Mouse (Mus musculus) embryonic facial prominence, embryonic 15.5 days (tissue): ENCODE measurements around the gene Tsga10ip. TPM values are rescaled to one million over a fixed set of nuclear protein-coding genes. Genes with fewer than 3 reads are reported as not detected.
A peak's percentile ranks its signal among the peaks of the same experiment; 100 is the strongest.

Source experiments
- ATAC-seq: fragments of 200-750 bp; cut with Nextera tagmentation; 2 replicates; pipeline ENCODE4 v1.8.0; 2017; ENCODE audit warnings: low read depth, moderate TSS enrichment; ENCODE audit not compliant: insufficient number of reproducible peaks, low FRiP score, low TSS enrichment
- H3K27ac ChIP-seq: fragments of 300-500 bp; sonication (generic); replicated peaks from 2 replicates; pipeline ENCODE4 v1.5.1; 2015; ENCODE audit warnings: mild to moderate bottlenecking, inconsistent platforms
- H3K27me3 ChIP-seq: fragments of 300-500 bp; sonication (generic); 2 replicates; pipeline ENCODE4 v1.6.1; 2015; ENCODE audit warnings: inconsistent platforms
- H3K36me3 ChIP-seq: fragments of 300-500 bp; sonication (generic); 2 replicates; pipeline ENCODE4 v1.6.1; 2015; ENCODE audit warnings: mild to moderate bottlenecking, inconsistent platforms
- H3K4me1 ChIP-seq: fragments of 300-500 bp; sonication (generic); 2 replicates; pipeline ENCODE4 v1.6.1; 2015; ENCODE audit warnings: inconsistent platforms
- H3K4me2 ChIP-seq: fragments of 300-500 bp; sonication (generic); replicated peaks from 2 replicates; pipeline ENCODE4 v1.6.1; 2015; ENCODE audit warnings: mild to moderate bottlenecking, inconsistent platforms
- H3K4me3 ChIP-seq: fragments of 300-500 bp; sonication (generic); replicated peaks from 2 replicates; pipeline ENCODE4 v1.5.1; 2015; ENCODE audit warnings: mild to moderate bottlenecking, inconsistent platforms
- H3K9ac ChIP-seq: fragments of 300-500 bp; sonication (generic); 2 replicates; pipeline ENCODE4 v1.6.1; 2015; ENCODE audit warnings: inconsistent platforms
- H3K9me3 ChIP-seq: fragments of 300-500 bp; sonication (generic); replicated peaks from 2 replicates; pipeline ENCODE4 v1.6.1; 2016; ENCODE audit warnings: inconsistent platforms
- WGBS: fragments of 180-500 bp; shearing (Covaris S2); methylation state at CpG from one replicate; pipeline ENCODE4 v1.1.7; 2015; 5-methylcytosine and 5-hydroxymethylcytosine counted together
- polyA plus RNA-seq: library from polyadenylated mRNA; unstranded; fragments of >200 nt; fragmentation: Nextera tagmentation; extraction: Ambion mirVana; gene quantifications from 2 replicates; pipeline ENCODE4 v1.2.1, GENCODE M21; 2015

The Tsga10ip gene
- polyA plus RNA-seq, 1 experiment from 2014 or later: 0.72 TPM

DNA sequence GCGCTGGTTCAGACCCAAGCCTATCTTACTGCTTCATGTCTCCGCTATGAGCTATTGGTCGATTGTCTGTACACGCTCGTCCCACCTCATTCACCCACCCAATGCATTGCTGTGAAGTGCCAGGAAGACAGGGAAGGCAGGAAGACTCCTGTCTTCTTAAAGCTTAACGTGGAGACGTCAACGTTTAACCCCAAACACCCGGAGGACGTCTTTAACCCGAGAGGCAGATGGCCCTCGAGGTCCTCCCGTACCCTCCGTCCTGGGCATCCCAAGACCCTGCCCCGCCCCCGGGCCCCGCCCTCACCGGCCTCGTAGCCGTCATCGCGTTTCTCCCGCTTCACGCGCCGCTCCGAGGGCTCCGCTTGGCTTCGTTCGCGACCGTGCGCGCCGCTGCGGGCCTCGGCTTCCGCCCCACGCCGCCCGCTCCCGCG lies 14.3 kb downstream of the Tsga10ip start:
- Histone ChIP-seq H3K9me3 (no peaks in the 10 kb centered on the region), H3K36me3 (peaks cover 27% of the 10 kb centered on the region), H3K4me2 (peak overlapping the region; percentile 86), H3K4me1 (peaks cover 43% of the 10 kb centered on the region), H3K27me3 (no peaks in the 10 kb centered on the region), H3K27ac (peak overlapping the region; percentile 90), H3K4me3 (peak overlapping the region; percentile 100), H3K9ac (peak overlapping the region; percentile 96)
- WGBS: 0% methylated on average over 40 of the region's 43 CpGs
- no peak; the same call in 1 of the 2 replicates for ATAC-seq

DNA sequence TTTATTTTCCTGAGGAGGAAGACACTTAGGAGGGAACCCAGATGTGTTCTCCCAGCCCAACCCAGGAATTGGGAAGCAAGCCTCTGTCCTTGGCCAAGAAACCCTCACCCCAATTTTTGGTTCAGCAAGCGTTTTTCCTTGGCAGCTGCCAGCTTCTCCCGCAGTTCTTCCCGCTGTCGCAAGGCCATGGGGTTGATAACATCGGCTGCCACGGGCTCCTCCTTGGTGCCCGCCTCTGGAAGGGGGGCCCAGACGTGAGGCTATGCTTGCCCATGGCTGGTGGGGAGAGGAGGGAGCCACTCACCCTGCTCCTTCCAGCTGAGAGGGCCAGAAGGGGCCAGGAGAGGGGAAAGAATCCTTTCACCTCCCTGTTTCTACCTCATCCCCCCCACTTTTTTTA lies 17.6 kb downstream of the Tsga10ip start:
- Histone ChIP-seq H3K4me3 (no peak overlapping the region), H3K36me3 (peaks cover 60% of the 10 kb centered on the region), H3K4me2 (no peak overlapping the region), H3K4me1 (peaks cover 23% of the 10 kb centered on the region), H3K27ac (no peak overlapping the region), H3K27me3 (no peaks in the 10 kb centered on the region), H3K9ac (no peak overlapping the region), H3K9me3 (no peaks in the 10 kb centered on the region)
- WGBS: 85% methylated on average over 8 of the region's 8 CpGs
- no peak for ATAC-seq

GRCm38 (mm10) chr19:5383326-5383725 lies 19.0 kb downstream of the Tsga10ip start:
- WGBS: 94% methylated on average over 12 of the region's 12 CpGs
- Histone ChIP-seq H3K27me3 (no peaks in the 10 kb centered on the region), H3K4me2 (no peak overlapping the region), H3K27ac (no peak overlapping the region), H3K4me3 (no peak overlapping the region), H3K4me1 (peaks cover 16% of the 10 kb centered on the region), H3K9me3 (no peaks in the 10 kb centered on the region), H3K36me3 (peaks cover 74% of the 10 kb centered on the region), H3K9ac (no peak overlapping the region)
- ATAC-seq: no peak

DNA sequence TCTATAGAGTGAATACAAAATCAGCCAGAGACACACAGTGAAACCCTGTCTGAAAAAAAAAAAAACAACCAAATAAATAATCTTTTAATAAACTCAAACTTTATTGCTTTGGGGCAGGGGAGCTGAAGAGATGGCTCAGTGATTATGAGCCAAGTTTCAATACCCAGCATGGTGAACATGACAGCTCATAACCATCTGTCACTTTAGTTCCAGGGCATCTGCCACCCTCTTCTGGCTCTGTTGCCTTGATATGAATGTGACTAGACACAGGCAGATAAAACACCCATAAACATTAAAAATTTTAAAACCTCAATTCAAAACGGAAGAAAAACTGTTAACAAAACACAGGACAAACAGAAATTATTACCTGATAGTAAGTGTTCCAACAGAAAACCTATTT lies 24.9 kb downstream of the Tsga10ip start:
- Histone ChIP-seq H3K27me3 (no peaks in the 10 kb centered on the region), H3K4me2 (no peak overlapping the region), H3K4me1 (no peaks in the 10 kb centered on the region), H3K36me3 (peaks cover 66% of the 10 kb centered on the region), H3K4me3 (no peak overlapping the region), H3K9ac (no peak overlapping the region), H3K9me3 (no peaks in the 10 kb centered on the region), H3K27ac (no peak overlapping the region)
- no peak for ATAC-seq
- 86% methylated on average over 1 of the region's 1 CpGs for WGBS

DNA sequence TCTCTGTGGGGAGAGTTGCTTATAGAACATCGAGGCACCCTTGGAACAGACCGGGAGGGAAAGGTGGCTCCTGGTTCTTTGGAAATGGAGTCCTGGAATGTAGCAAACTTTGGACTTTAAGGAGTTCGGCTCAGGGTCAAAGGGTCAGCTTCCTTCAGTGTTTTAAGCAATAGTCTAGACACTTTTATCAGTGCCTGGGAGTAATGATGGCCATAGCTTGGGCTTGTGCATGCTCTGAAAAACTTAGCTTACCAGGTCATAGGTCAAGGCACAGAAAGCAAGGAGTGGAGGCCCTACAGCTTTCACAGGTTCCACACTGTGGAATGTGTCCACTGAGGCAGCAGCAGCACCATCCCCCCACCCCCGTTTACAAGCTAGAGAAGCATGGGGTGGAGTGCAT lies 27.6 kb downstream of the Tsga10ip start:
- 79% methylated on average over 4 of the region's 4 CpGs for WGBS
- peaks cover 63% of the 10 kb centered on the region for H3K36me3 ChIP-seq

GRCm38 (mm10) chr19:5374177-5374576 lies 28.1 kb downstream of the Tsga10ip start:
- Histone ChIP-seq H3K27me3 (no peaks in the 10 kb centered on the region), H3K4me2 (no peak overlapping the region), H3K9me3 (no peaks in the 10 kb centered on the region), H3K4me3 (no peak overlapping the region), H3K9ac (no peak overlapping the region), H3K4me1 (no peaks in the 10 kb centered on the region), H3K27ac (no peak overlapping the region), H3K36me3 (peaks cover 63% of the 10 kb centered on the region)
- WGBS: 85% methylated on average over 4 of the region's 4 CpGs
- no peak for ATAC-seq

More for the DNA sequence above, 27.6 kb downstream of the Tsga10ip start:
- H3K4me3 ChIP-seq: no peak overlapping the region
- ATAC-seq: no peak
- no peak overlapping the region for H3K9ac ChIP-seq
- no peaks in the 10 kb centered on the region for H3K27me3 ChIP-seq
- no peaks in the 10 kb centered on the region for H3K4me1 ChIP-seq
- no peaks in the 10 kb centered on the region for H3K9me3 ChIP-seq
- H3K27ac ChIP-seq: no peak overlapping the region
- H3K4me2 ChIP-seq: no peak overlapping the region

GRCm38 (mm10) chr19:5372724-5373123 lies 29.6 kb downstream of the Tsga10ip start:
- Histone ChIP-seq H3K4me2 (no peak overlapping the region), H3K4me1 (peaks cover 8% of the 10 kb centered on the region), H3K27ac (no peak overlapping the region), H3K9me3 (no peaks in the 10 kb centered on the region), H3K4me3 (no peak overlapping the region), H3K27me3 (no peaks in the 10 kb centered on the region), H3K9ac (no peak overlapping the region), H3K36me3 (peaks cover 58% of the 10 kb centered on the region)
- ATAC-seq: no peak
- WGBS: 91% methylated on average over 7 of the region's 7 CpGs

DNA sequence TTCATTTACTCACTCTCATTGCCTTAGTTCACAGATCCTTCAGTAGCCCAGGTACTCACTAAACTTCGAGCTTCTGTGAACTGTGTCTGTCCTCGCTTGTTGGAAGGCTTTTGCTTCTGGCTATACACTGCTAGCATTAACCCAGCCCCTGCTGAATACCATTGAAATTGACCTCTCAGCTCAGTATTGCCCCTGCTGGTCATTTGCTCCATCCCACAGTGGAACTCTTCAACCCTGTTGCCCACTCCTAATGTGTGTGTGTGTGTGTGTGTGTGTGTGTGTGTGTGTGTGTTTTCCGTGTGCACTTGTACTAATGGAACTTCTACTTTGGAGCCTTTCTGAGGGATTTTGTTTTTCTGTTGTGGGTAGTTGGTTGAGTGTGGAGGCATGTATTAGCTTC lies 31.4 kb downstream of the Tsga10ip start:
- H3K4me3 ChIP-seq: no peak overlapping the region
- H3K4me2 ChIP-seq: no peak overlapping the region
- peaks cover 56% of the 10 kb centered on the region for H3K36me3 ChIP-seq
- 83% methylated on average over 3 of the region's 3 CpGs for WGBS
- ATAC-seq: no peak
- no peak overlapping the region for H3K27ac ChIP-seq
- no peaks in the 10 kb centered on the region for H3K27me3 ChIP-seq
- peaks cover 13% of the 10 kb centered on the region for H3K4me1 ChIP-seq
- H3K9me3 ChIP-seq: no peaks in the 10 kb centered on the region
- H3K9ac ChIP-seq: no peak overlapping the region

DNA sequence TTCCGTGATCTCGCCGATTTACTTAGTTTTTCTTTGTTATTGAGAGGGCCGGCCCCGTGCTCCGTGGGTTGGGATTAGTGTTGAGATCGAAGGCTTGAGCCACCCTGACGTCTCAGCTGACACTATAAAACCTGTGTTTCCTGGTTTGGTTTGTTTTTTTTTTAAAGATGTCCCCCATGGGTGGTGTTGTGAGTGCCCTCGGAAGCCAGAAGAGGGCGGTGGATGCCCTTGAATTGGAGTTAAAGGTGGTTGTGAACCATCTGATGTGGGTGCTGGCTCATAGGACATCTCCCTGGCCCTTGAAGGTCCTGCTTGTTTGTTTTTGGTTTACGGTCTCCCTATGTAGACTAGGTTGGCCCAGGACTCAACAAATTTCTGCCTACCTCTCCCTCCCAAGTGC lies 34.9 kb downstream of the Tsga10ip start:
- ATAC-seq: no peak
- peak overlapping the region; percentile 95 for H3K4me3 ChIP-seq
- H3K27ac ChIP-seq: peak overlapping the region; percentile 98; the same call in 1 of the 2 replicates
- peak overlapping the region; percentile 86 for H3K9ac ChIP-seq
- peaks cover 24% of the 10 kb centered on the region for H3K4me1 ChIP-seq
- no peaks in the 10 kb centered on the region for H3K27me3 ChIP-seq
- H3K36me3 ChIP-seq: peaks cover 55% of the 10 kb centered on the region
- WGBS: 11% methylated on average over 11 of the region's 11 CpGs
- H3K4me2 ChIP-seq: peak overlapping the region; percentile 90
- H3K9me3 ChIP-seq: no peaks in the 10 kb centered on the region

DNA sequence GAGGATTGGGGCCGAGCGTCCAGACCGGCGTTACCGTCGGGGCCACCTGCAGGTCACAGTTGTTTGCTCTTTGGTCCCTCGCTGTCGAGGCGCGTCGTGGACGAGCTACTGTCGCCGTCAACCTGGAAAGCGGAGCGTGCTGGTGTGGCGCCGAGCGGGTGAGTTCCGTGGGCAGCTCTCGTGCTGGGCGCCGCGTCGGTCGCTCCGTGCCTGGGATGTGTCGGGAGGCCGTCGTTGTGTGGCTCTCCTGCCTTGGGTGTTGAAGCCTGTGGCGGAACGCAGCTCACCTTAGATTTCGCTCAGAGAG lies 35.3 kb downstream of the Tsga10ip start, which contains the start of gene Banf1:
TSS of gene Banf1 (minus strand) at position 116 of the 307 bp plus-strand sequence.
- H3K4me2 ChIP-seq: peak within 1 kb of the TSS; percentile 90
- 0% methylated on average over 32 of the region's 33 CpGs for WGBS
- no peaks in the 10 kb centered on the region for H3K27me3 ChIP-seq
- H3K36me3 ChIP-seq: peaks cover 51% of the 10 kb centered on the region
- H3K9me3 ChIP-seq: no peaks in the 10 kb centered on the region
- ATAC-seq: no peak
- H3K27ac ChIP-seq: peak within 1 kb of the TSS; percentile 98
- peak within 1 kb of the TSS; percentile 86 for H3K9ac ChIP-seq
- peak within 1 kb of the TSS; percentile 95 for H3K4me3 ChIP-seq
- peaks cover 24% of the 10 kb centered on the region for H3K4me1 ChIP-seq

DNA sequence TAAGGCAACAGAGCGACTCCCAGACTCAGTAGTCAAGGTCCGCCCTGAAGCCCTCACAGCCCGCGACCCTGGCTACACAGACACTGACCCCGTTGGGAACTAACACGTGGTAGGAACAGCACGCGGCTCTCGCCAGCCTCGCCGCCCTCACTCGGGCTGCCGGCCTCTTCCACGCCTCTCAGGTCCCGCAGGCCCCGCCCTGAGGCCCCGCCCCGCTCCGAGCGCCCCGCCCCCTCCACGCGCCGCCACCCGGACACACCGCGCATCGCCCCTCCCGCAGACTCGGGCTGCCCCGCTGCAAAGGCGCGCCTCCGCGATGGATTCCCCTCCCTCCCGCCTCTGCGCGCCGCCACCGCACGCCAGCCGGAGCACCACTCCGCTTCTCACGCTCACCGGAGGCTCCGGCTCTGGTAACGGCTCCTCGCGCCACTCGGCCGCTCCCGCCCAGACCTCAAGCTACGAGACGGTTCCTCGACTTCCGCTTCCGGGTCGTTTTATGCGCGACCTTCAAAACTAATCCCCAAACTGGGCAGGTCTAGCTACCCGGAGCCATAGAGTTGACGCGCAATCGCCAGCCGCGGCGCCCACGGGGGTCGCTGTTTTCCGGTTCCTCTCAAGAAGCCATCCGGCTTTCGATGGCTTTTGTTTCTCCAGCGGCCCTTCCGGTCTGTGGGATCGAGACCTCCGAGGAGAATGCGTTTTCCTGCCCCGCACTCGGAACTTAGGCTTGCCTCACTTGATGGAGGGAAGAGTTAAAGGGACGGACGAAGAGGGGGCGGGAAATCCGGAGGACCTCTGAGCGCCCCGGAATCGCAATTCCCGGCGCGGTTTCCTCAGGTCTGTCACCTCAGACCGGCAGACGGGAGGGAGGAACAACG lies 35.9 kb downstream of the Tsga10ip start, which contains the start of gene Eif1ad:
TSS of gene Eif1ad (plus strand) at position 567 of the 878 bp plus-strand sequence.
- peak; percentile 93 for ATAC-seq
- Histone ChIP-seq H3K9ac (peak within 1 kb of the TSS; percentile 86), H3K4me1 (peaks cover 24% of the 10 kb centered on the region), H3K27me3 (no peaks in the 10 kb centered on the region), H3K4me2 (peak within 1 kb of the TSS; percentile 90), H3K36me3 (peaks cover 45% of the 10 kb centered on the region), H3K27ac (peak within 1 kb of the TSS; percentile 98), H3K9me3 (no peaks in the 10 kb centered on the region), H3K4me3 (peak within 1 kb of the TSS; percentile 95)
- WGBS: under 1% methylated on average over 92 of the region's 92 CpGs
